Mouse (Mus musculus) heart, adult 2 months (tissue): ENCODE measurements around the gene Clstn3.

Experiments
- CTCF ChIP-seq: fragments of 200-600 bp; IDR thresholded peaks from 2 replicates; pipeline ENCODE4 v1.8.1; 2022; ENCODE audit warnings: antibody characterized with exemption, mild to moderate bottlenecking, moderate library complexity
- EP300 ChIP-seq: fragments of 200-500 bp; IDR thresholded peaks from 2 replicates; pipeline ENCODE4 v1.6.1; 2011; ENCODE audit warnings: low read depth, low read length, control low read depth; ENCODE audit not compliant: insufficient read depth
- POLR2A ChIP-seq: fragments of 200-500 bp; IDR thresholded peaks from 2 replicates; pipeline ENCODE4 v1.6.1; 2011; ENCODE audit warnings: mild to moderate bottlenecking, low read depth, low read length, control low read depth; ENCODE audit not compliant: insufficient read depth

- peak; percentile 81 for TF ChIP-seq CTCF
- no peak for TF ChIP-seq POLR2A
- TF ChIP-seq EP300 = no peak
Measured at GRCm38 (mm10) chr6:124472801-124473200, 8.2 kb upstream of the Clstn3 start.
